Mouse (Mus musculus) limb, embryonic 10.5 days (tissue): ENCODE measurements at regions not wholly inside any gene's neighbourhood (a gene's known extent, or its start where the extent isn't known, plus 50 kb on each side); places are given as distances from the start of the nearest gene placed in this dataset. TPM values are rescaled to one million over a fixed set of nuclear protein-coding genes. Genes with fewer than 3 reads are reported as not detected.
A peak's percentile ranks its signal among the peaks of the same experiment; 100 is the strongest.

Source experiments
- DNase-seq: peaks from one replicate; pipeline ENCODE4 v3.0.0-alpha.2; 2017; ENCODE audit warnings: low spot score
- H3K27ac ChIP-seq: fragments of 300-500 bp; sonication (generic); 2 replicates; pipeline ENCODE4 v1.5.1; 2016; ENCODE audit warnings: mild to moderate bottlenecking
- H3K27me3 ChIP-seq: fragments of 300-500 bp; sonication (generic); 2 replicates; pipeline ENCODE4 v1.6.1; 2016; ENCODE audit warnings: low read depth, mild to moderate bottlenecking; ENCODE audit not compliant: poor library complexity, severe bottlenecking
- H3K36me3 ChIP-seq: fragments of 300-500 bp; sonication (generic); 2 replicates; pipeline ENCODE4 v1.6.1; 2016; ENCODE audit warnings: mild to moderate bottlenecking, moderate library complexity
- H3K4me1 ChIP-seq: fragments of 300-500 bp; sonication (generic); 2 replicates; pipeline ENCODE4 v1.6.1; 2016
- H3K4me3 ChIP-seq: fragments of 300-500 bp; sonication (generic); 2 replicates; pipeline ENCODE4 v1.5.1; 2016; ENCODE audit warnings: mild to moderate bottlenecking, moderate library complexity
- H3K9me3 ChIP-seq: fragments of 300-500 bp; sonication (generic); replicated peaks from 2 replicates; pipeline ENCODE4 v1.6.1; 2016; ENCODE audit warnings: mild to moderate bottlenecking
- WGBS: fragments of 180-500 bp; shearing (Covaris S2); methylation state at CpG from one replicate; pipeline ENCODE4 v1.1.7; 2016; 5-methylcytosine and 5-hydroxymethylcytosine counted together
- microRNA-seq: library from miRNA; unstranded; fragments of <30 nt; microRNA quantifications from one replicate; pipeline ENCODE4, GENCODE M21; 2017

DNA sequence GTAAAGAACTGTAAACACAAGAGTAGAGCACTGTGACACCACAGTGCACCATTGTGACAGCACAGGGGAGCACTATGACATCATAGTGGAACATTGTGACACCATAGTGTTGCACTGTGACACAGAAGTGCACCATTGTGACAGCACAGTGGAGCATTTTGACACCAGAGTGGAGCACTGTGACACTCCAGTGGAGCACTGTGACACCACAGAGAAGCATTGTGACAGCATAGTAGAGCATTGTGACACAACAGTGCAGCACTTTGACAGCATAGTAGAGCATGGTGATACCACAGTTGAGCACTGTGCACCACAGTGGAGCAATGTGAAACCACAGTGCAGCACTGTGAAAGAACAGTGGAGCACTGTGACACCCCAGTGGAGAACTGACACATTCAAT lies 2750.4 kb upstream of the Gm8797 start:
- Histone ChIP-seq H3K9me3 (peaks cover 41% of the 10 kb centered on the region), H3K27ac (no peak overlapping the region)
- DNase-seq = no peak

DNA sequence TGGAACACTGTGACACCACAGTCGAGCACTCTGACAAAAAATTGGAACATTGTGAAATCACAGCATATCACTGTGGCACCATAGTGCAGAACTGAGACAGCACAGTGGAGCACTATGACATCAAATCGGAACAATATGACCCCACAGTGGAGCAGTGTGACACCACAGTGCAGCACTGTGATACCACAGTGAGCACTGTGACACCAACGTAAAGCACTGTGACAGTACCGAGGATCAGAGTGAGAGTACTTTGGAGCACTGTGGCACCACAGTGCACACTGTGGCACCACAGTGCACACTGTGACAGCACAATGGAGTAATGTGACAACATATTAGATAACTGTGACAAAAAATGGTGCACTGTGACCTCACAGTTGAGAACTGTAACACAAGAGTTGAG lies 2749.4 kb upstream of the Gm8797 start:
- Histone ChIP-seq H3K9me3 (peaks cover 51% of the 10 kb centered on the region), H3K27ac (no peak overlapping the region), H3K4me3 (no peak overlapping the region), H3K27me3 (no peaks in the 10 kb centered on the region), H3K36me3 (no peaks in the 10 kb centered on the region), H3K4me1 (no peaks in the 10 kb centered on the region)
- DNase-seq = no peak
- WGBS = 87% methylated on average over 4 of the region's 4 CpGs

More for the DNA sequence above, 2750.4 kb upstream of the Gm8797 start:
- H3K27me3 ChIP-seq = no peaks in the 10 kb centered on the region
- no peaks in the 10 kb centered on the region for H3K36me3 ChIP-seq
- no peak overlapping the region for H3K4me3 ChIP-seq
- H3K4me1 ChIP-seq = no peaks in the 10 kb centered on the region

DNA sequence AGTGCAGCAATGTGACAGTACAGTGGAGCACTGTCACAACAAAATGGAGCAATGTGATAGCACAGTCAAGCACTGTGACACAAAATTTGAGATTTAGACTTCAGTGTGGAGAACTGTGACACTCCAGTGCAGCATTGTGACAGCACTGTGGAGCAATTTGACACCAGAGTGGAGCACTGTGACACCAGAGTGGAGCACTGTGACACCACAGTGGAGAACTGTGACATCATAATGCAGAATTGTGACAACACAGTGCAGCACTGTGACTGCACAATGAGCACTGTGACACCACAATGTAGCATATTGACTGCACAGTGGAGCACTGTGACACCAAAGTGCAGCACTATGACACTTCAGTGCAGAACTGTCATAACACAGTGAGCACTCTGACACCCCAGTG lies 2749.0 kb upstream of the Gm8797 start:
- Histone ChIP-seq H3K4me3 (no peak overlapping the region), H3K4me1 (no peaks in the 10 kb centered on the region), H3K27me3 (no peaks in the 10 kb centered on the region), H3K36me3 (no peaks in the 10 kb centered on the region), H3K27ac (no peak overlapping the region), H3K9me3 (peaks cover 55% of the 10 kb centered on the region)
- peak; percentile 20 for DNase-seq

- Histone ChIP-seq H3K27ac (no peak overlapping the region), H3K4me1 (no peaks in the 10 kb centered on the region), H3K9me3 (peaks cover 73% of the 10 kb centered on the region), H3K4me3 (no peak overlapping the region), H3K27me3 (no peaks in the 10 kb centered on the region), H3K36me3 (no peaks in the 10 kb centered on the region)
- WGBS = 86% methylated on average over 1 of the region's 1 CpGs
- DNase-seq = no peak
These were observed 2747.2 kb upstream of the Gm8797 start for GRCm38 (mm10) chr3:3003425-3003824.

GRCm38 (mm10) chr3:3011111-3011510 lies 2739.5 kb upstream of the Gm8797 start:
- no peak overlapping the region for H3K4me3 ChIP-seq
- 71% methylated on average over 1 of the region's 1 CpGs for WGBS
- no peaks in the 10 kb centered on the region for H3K27me3 ChIP-seq
- peaks cover 91% of the 10 kb centered on the region for H3K9me3 ChIP-seq
- no peak for DNase-seq
- no peaks in the 10 kb centered on the region for H3K4me1 ChIP-seq
- no peak overlapping the region for H3K27ac ChIP-seq
- H3K36me3 ChIP-seq = no peaks in the 10 kb centered on the region

DNA sequence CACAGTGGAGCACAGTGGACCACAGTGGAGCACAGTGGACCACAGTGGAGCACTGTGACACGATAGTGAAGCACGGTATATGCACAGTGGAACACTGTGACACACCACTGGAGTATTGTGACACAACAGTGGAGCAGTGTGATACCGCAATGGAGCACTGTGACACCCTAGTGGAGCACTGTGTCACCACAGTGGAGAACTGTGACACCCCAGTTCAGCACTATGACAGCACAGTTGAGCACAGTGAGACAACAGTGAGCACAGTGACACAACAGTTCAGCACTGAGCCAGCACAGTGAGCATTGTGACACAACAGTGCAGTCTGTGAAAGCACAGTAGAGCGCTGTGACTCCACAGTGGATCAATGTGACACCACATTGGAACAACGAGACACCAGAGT lies 2737.7 kb upstream of the Gm8797 start:
- Histone ChIP-seq H3K27me3 (no peaks in the 10 kb centered on the region), H3K4me3 (no peak overlapping the region), H3K9me3 (peaks cover 82% of the 10 kb centered on the region), H3K27ac (no peak overlapping the region), H3K4me1 (no peaks in the 10 kb centered on the region), H3K36me3 (no peaks in the 10 kb centered on the region)
- peak; percentile 16 for DNase-seq
- WGBS = 91% methylated on average over 5 of the region's 5 CpGs

- Histone ChIP-seq H3K27ac (no peak overlapping the region), H3K4me3 (no peak overlapping the region), H3K36me3 (no peaks in the 10 kb centered on the region), H3K9me3 (peaks cover 71% of the 10 kb centered on the region), H3K27me3 (no peaks in the 10 kb centered on the region), H3K4me1 (no peaks in the 10 kb centered on the region)
- no peak for DNase-seq
These were observed 2735.6 kb upstream of the Gm8797 start for GRCm38 (mm10) chr3:3014978-3015377.

DNA sequence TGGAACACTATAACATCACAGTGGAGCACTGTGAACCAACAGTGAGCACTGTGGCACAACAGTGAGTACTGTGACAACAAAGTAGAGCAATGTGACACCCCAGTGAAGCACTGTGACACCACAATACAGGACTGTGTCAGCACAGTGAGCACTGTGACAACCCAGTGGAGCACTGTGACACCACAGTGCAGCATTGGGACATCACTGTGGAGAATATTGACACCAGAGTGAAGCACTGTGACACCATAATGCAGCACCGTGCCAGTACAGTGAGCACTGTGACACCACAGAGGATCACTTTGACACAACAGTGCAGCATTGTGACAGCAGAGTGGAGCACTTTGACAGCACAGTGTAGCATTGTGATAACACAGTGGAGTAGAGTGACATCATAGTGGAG lies 2734.0 kb upstream of the Gm8797 start:
- no peak for DNase-seq
- Histone ChIP-seq H3K4me1 (no peaks in the 10 kb centered on the region), H3K27ac (no peak overlapping the region), H3K4me3 (no peak overlapping the region), H3K27me3 (no peaks in the 10 kb centered on the region), H3K36me3 (no peaks in the 10 kb centered on the region), H3K9me3 (peaks cover 61% of the 10 kb centered on the region)
- WGBS = 90% methylated on average over 1 of the region's 1 CpGs

GRCm38 (mm10) chr3:3032793-3033192 lies 2717.8 kb upstream of the Gm8797 start:
- Histone ChIP-seq H3K27me3 (no peaks in the 10 kb centered on the region), H3K36me3 (no peaks in the 10 kb centered on the region), H3K27ac (no peak overlapping the region), H3K4me1 (no peaks in the 10 kb centered on the region), H3K4me3 (no peak overlapping the region), H3K9me3 (peaks cover 54% of the 10 kb centered on the region)
- DNase-seq = no peak
- 88% methylated on average over 2 of the region's 2 CpGs for WGBS

Small RNA genes lying in the stretch of these regions (microRNA-seq; reads per million reads assigned to microRNA genes)
- not detected for gene Gm27460
- gene Gm28002 = not detected
